Mouse (Mus musculus) T-helper 17 cell (primary cell): ENCODE results near the gene Pdia6.

Source experiments
- in situ Hi-C, 2 experiments: fragments of 300-600 bp; cut with MboI, MseI; formaldehyde crosslinking; loops; 1 replicate in 1 of 2; 2 replicates in 1 of 2; pipeline ENCODE4 v1.15.1; 2025; ENCODE audit warnings: high pct_unique_total_duplicates in 2 of 2

The Pdia6 gene

DNA sequence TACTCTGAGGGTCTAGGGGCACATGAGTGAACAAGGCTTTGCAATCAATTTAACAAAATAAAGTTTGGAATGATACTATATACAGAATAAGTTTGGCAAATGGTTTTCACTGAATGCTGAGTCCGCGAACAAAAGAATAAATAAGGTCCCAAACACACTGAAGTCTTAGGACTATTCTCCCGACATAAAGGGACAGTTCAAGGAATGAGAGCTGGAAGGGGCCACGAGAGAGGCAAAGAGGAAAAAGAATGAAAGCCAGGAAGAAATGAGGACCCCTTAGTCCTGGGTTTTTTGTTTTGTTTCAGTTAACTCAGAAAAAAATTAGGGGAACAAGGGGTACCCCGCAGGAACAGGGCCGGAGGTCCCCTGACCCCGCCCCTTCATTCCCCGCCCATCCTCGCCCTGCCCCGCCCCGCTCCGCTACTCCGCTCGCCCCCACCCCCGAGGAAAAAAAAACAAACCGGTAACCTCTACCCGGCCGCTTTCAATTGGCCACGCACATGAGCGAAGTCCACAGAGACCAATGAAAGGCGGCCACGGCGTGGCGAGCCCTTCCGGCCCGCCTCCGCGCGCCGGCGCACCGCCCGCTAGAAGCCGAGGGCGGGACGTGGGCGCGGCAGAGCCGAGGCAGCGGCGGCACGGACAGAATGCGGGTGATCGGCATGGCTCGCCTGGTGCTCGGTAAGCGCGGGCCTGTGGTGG lies at the start of gene Pdia6:
Gene Pdia6 (plus strand): TSS at position 575 of the 702 bp plus-strand sequence.
- in situ Hi-C loops: loop anchor here in 1 of 2 experiments (5.0 kb wide), 1 partner anchor 1264 kb away; no protein-coding TSS in a partner anchor

DNA sequence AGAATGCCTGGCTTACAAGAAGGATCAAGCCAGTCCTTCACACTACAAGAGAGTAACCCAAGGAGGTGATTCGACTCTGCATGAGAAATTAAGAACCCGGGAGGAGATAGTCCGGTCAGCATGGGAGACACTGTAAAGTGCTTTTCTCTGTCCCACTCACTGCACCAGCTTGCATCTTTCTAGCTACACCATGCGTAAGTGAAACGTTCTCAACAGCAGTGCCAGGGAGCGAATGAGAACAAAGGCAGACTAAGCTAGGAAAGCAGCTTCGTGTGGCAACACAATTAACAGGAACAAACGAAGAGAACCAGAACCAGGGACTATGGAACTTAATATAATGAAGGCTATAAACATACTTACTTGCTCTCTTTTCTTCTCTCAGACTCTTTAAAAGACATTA lies 48.0 kb upstream of the Pdia6 start:
- in situ Hi-C loops: loop anchor here (25.0 kb wide), 1 partner anchor 181 kb away; no protein-coding TSS in a partner anchor

DNA sequence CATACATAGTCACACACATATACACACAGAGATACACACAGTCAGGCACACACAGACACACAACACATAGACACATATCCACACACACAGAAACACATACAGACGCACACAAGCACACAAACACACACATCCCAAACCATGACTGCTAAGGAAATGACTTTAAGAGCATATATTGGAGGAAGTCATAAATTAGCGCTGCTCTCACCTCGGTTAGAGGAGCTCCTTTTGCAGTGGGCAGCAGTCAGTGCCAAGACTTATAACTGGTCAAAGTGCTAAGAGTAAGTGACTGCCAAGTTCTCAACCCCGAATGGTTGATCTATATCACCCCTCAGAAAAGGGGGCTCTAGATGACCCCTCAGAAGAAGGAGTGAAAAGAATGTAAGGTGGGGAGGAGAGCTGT lies 47.2 kb upstream of the Pdia6 start:
- in situ Hi-C loops: loop anchor here (25.0 kb wide), 1 partner anchor 182 kb away; no protein-coding TSS in a partner anchor

DNA sequence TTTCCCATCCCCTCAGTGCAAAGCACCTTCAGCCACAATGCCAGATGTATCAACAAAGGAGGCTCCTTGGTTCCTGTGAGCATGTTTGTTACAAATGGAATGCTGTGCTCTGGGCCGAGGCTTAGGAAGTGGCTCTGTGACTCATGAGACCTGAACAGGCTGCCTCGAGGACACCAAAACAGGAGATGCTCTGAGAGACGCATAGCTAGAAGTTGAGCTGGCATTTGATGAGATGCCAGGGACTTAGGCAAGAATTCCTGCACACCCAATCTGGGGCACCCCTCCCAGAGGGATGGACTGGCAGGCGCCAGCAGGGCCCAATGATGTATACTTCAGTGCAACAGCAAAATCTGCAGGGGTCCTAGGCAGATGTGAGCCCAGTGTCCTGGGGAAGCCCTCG lies 45.7 kb upstream of the Pdia6 start:
- in situ Hi-C loops: loop anchor here (25.0 kb wide), 1 partner anchor 183 kb away; no protein-coding TSS in a partner anchor

DNA sequence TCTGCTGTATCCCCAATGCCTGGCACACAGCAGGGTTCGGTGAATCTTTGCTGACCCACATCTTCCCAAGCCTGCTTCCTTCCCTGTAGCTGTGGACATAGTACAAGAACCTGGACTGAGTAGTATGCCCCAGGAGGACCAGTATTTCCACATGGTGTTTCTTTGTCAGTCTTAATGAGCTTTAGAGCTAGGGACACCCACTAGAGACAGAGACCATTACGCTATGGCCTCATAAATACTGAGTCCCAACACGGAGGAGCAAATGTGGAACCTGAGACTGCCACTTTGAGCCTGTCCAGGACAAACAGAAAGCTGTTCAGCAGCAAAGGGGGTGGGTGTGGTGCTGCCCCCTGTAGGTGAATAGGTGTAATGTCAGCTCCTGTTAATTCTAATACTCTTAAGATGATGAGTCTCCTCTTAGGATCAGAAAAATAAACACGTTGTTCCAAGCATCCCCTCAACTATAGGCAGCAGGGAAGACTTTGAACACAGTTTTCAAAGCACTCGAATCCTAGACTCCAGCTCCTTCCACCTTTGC lies 44.4 kb upstream of the Pdia6 start:
- in situ Hi-C loops: loop anchor here (25.0 kb wide), 1 partner anchor 185 kb away; no protein-coding TSS in a partner anchor

DNA sequence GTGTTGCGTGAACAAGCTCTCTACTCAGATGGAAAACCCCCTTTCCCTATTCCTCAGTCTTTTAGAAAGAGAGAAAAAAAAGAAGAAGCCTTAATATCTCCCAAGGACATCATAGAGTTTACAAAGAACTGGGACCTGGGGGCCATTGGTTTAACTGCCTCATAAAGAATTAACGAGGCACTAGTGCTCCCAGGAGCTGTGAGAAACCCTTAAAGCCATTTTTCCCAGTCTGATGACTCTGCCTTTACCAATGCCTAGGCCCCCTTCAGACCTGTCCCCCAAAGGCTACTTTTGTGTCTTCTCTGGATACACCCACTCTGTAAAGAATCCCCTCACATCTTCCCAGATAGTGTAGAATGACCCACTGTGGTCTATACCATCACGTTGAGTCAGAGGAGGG lies 43.3 kb upstream of the Pdia6 start:
- in situ Hi-C loops: loop anchor here (25.0 kb wide), 1 partner anchor 186 kb away; no protein-coding TSS in a partner anchor

DNA sequence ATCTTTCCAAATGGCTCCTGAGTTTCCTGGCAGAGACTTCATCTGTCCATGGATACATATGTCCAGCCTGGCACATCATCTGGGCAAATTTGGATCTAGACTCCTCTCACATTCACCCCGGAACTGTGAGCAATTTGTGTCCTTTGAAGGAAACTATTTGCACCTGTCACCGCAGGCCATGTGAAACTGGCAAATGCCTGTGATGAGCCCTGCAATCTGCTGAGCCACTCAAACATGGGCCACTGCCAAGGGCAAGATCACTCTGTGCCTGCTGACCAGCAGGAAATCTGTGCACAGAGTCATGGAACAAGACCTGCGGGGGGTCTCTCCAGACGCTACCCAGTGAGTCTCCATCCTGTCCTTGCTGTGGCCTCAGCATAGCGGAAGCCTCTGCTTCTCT lies 41.3 kb upstream of the Pdia6 start:
- in situ Hi-C loops: no loop called here

DNA sequence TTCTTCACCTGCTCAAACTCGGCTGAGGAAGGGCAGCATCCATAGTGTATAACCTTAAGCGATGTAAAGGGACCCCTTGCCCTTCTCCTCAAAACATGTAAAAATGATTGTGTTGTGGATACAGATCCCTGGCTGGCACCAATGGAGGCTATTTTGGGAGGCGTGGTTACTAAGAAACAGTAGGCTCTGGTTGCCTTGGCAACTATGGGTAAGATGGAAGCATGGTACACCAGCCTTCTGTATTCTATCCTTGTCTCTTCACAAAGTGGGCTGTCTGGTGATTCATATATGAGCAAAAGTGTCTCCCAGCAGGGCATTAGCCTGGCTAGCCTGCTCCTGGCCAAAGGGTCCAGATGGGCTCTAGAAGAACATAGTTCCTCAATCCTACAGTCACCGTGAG lies 38.4 kb upstream of the Pdia6 start:
- in situ Hi-C loops: no loop called here

DNA sequence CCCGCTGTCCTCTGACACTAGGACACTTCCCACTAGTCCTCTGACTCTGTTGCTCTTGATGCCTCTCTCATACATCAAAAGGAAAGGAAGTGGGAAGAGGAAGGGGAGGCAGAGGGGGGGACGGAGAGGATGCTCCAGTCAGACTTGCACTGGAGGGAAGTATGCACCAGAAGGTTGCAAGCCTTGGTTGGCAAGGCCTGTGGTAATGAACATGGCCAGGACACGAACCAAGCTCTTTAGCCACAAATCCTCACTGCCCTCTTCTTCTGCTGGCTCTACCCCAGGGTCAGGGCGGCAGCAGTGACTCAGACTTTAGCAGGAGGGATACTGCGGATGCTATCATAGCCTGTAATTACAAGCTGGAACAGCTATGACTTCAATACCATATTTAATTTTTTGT lies 35.8 kb upstream of the Pdia6 start:
- in situ Hi-C loops: no loop called here

DNA sequence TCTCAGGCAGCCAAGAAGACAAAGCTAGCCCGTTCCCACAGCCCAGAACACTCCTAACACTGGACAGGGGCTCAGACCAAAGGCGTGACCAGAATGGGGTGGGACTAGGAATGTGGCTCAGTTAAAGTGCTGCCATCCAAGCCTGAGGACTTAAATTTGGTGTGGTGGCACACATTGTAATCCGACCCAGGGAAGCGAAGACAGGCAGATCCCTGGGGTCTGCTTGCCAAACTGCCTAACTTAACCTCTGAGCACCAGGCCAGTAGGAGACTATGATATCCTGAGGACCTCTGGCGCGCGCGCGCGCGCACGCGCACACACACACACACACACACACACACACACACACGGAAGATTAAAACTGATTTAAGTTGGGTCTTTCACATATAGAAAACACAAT lies 34.8 kb upstream of the Pdia6 start:
- in situ Hi-C loops: no loop called here

DNA sequence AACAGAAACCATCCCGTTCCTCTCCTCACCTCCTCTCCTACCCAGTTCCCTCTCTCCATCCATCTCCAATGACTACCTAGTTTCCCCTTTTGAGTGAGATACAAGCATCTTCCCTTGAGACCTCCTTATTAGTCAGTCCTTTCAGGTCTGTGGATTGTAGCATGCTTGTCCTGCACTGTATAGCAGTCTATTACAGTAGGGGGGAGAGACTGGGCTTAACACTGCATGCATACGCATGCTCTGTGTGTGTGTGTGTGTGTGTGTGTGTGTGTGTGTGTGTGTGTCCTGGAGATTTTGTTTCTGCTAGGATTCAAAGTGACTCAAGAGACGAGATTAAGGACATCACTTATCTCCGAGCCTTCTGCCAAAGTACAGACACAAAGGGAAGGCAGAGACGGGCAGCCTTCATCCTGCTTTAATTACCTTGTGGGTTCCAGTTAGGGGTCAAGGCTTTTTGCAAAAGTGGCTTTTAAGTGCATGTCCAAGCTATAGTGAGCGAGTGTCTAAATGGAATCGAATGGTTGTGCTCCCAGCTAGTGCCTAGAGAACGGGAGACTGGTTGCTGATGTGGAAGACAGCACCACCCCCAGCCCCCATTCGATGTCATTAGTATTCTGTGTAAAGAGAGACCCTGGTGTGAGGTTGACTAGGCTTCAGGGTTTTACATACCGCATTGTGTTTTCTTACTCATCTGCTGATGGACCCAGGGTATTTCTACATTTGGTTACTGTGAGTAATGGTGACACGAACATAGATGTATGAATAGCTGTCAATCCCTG lies 30.6 kb upstream of the Pdia6 start:
- in situ Hi-C loops: no loop called here

DNA sequence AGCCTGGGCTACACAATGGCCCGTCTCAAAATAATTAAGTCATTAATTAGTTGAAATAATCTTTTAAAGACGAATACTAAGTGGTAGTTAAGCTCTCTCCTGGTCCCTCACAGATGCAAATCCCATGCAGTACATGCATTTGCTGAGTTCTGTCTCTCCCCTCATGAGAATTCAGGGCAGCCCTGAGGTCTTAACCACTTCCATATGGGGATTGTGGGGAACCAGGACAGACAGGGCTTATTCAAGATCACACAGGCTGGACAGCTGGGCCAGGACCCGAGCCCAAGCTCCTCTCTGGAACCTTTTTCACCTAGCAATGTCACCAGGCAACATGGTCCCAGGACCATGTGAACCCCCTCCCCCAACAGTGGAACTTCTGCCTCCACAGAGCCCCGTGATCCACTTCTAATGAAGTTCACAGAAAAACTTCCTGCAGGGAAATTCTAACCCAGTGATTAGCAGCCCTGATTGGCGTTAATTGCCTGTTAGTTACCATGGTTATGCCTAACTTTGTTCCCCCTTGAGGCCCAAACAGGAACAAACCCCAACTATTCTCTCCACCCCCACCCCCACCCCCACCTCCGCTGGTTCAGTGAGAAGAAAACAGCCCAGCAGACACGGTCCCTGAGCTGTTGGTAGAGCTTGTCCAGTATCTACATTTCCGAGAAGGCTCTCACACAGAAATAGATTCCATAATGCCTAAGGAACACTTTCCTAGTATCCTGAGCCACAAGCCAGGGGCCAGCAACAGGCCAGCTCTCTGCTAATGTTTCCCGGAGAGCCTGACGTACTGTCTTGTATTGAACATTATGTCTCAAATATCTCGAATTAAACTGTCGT lies 27.5 kb upstream of the Pdia6 start:
- in situ Hi-C loops: no loop called here

DNA sequence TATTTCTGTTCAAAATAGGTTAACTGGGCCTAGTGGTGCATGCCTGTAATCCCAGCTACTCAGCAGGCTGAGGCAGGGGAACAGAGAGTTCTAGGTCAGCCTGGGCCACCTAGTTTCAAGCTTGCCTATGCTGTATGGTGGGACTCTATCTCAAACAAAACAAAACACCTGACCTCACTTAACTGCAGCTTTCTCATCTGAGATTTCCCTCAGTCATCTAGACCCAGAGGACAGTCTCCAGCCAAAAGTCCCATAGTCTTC lies 27.0 kb upstream of the Pdia6 start:
- in situ Hi-C loops: no loop called here

DNA sequence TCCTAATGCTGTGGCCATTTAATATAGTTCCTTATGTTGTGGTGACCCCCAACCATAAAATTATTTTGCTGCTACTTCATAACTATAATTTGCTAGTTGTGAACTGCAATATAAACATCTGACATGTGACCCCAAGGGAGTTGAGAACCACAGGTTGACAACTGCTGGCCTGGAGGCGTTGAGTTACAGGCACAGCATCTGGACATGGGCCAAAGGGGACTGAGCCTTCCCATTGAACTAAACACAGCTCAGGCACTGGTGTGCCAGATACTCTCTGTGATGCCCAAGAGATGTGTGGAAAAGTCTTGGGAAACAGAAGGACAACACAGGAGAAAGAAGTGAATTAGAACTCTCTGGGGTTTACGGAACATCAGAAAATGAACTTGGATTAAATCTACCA lies 25.3 kb upstream of the Pdia6 start:
- in situ Hi-C loops: no loop called here

DNA sequence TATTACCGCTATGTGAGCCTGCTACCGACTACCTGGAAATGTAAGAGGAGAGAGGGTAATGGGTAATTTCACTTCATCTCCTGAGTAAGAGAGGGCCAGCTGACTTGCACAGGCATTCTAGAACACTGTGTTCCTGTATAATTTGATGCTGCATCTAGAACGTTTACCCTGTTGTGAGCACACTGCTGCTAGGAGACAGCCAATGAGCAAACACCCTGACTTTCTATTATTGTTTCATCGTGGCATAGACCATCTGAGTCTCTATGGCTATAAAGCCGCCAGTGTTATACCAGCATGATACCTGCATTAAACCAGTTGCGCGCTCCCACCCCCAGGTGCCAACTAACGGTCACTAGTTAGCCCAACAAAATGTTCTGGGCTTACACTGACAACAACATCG lies 24.7 kb upstream of the Pdia6 start:
- in situ Hi-C loops: no loop called here

DNA sequence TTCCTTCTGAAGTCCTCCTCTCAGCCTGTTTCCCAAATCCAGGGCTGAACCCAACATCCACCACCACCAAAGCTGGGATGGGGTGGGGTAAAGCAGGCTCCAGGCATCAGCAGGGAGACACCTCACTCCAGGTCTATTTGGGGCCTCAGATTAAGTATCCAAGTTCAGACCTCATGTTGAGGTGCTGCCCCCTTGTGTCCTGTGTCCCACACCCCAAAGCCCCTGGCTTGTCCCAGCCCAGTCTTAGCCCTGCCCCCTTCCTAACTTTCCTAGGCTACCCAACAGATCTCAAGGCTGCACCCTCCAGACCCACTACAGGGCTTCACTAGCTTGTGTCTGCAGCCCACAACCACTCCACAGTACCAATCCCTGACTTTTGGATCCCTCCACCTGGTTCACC lies 24.3 kb upstream of the Pdia6 start:
- in situ Hi-C loops: no loop called here

DNA sequence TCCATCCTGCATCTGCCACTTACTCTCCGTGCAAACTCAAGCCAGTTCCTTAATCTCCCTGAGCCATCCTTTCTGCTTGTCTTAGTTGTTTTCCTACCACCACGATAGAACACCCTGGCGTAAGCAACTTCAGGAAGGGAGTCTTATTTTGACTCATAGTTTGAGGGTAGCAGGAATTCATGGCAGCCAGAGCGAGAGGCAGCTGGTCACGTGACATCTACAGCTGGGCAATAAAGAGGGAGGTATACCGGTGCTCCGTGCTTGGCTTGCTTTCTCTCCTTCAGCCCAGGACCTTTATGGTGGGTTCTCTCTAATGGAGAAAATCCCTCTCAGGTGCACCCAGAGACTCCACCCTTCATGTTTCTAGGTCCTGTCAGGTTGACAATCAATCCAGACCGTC lies 15.4 kb upstream of the Pdia6 start:
- in situ Hi-C loops: loop anchor here (5.0 to 10.0 kb wide), 2 partner anchors 219 to 436 kb away; partner anchors contain the start of gene E2f6 (in 1 of the 2)

DNA sequence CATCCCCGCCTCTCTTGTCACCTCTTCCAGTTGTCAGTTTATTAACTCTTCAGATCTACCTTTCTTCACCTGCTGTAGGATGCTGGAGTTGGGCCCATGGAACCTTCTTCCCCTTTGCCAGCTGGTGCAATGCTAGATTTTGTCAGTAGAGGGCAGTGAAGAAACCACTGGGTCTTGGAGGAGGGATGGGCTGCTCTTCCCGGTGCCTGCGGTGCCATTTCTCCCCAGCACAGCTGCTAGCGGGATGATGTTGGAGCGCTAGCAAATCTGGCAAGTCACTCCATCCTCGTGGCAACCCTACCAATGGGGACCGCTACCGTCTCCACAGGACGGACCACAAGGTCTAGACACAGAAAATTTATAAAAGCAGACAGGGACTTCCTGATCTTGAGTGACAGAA lies 13.3 kb upstream of the Pdia6 start:
- in situ Hi-C loops: loop anchor here (5.0 to 10.0 kb wide), 2 partner anchors 221 to 438 kb away; partner anchors contain the start of gene E2f6 (in 1 of the 2)

DNA sequence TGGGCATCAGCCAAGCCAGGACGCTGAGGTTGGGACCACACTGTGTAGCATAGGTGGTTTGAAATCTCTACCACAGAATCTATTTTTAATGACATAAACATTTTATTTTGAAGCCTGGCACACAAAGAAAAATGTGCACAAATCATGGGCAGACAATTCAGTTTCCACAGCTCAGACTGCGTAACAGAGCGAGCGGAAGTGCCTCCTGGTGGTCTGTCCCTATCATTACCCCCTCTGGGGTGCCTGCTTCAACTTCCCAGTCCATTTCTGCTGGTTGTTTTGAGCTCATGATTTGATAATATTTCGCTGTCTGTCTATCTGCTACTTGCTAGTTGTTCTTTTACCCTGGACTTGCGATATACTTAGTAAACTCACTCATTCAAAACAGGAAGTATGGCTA lies 10.7 kb upstream of the Pdia6 start:
- in situ Hi-C loops: loop anchor here in 1 of 2 experiments (10.0 kb wide), 1 partner anchor 441 kb away; the partner anchor contains the start of gene E2f6

DNA sequence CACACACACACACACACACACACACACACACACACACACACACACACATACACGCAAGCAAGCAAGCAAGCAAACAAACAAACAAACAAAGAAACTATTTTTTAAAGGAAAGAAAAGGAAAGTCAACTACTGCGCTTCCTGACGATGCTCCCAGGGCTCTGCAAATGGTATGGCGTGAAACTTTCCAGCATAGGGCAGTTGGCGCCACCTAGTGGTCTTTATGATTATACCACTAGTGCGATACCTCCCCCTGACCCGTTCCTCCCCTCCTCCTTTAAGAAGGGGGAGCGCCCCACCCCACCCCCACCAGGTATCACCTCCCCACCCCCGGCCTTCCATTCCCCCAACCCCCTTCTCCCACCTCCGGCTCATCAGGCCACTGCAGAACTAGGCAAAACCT lies 9.4 kb upstream of the Pdia6 start:
- in situ Hi-C loops: loop anchor here in 1 of 2 experiments (10.0 kb wide), 1 partner anchor 442 kb away; the partner anchor contains the start of gene E2f6

DNA sequence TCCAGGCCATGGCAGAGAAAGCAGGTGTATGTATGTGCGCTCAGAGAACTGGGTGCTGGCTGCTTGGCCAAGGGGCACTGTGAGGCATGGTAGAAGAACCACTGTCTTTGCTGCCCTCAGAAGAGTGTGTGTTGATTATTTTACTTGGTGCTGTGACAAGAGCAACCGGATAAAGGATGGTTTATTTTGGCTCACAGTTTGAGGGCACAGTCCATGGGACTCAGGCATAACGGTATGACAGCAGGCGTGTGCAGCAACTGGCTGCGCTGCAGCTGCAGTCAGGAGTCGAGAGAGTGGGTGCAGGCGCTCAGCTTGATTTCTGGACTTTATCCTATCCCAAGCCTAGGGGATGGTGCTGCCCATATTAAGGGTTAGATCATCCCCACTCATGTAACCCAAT lies 7.9 kb upstream of the Pdia6 start:
- in situ Hi-C loops: loop anchor here in 1 of 2 experiments (10.0 kb wide), 1 partner anchor 444 kb away; the partner anchor contains the start of gene E2f6
